Mouse (Mus musculus) stomach, postnatal 0 days (tissue): ENCODE data around the gene Ywhag. TPM values are rescaled to one million over a fixed set of nuclear protein-coding genes. Genes with fewer than 3 reads are reported as not detected.

Experiments used
- ATAC-seq: fragments of 200-750 bp; cut with Nextera tagmentation; 2 replicates; pipeline ENCODE4 v1.8.0; 2017; ENCODE audit not compliant: low FRiP score, low TSS enrichment
- DNase-seq: peaks from one replicate; pipeline ENCODE4 v3.0.0-alpha.2; 2016; ENCODE audit warnings: low spot score
- H3K27ac ChIP-seq: fragments of 300-500 bp; sonication (generic); replicated peaks from 2 replicates; pipeline ENCODE4 v1.5.1; 2014; ENCODE audit warnings: mild to moderate bottlenecking, control low read depth
- H3K27me3 ChIP-seq: fragments of 300-500 bp; sonication (generic); 2 replicates; pipeline ENCODE4 v1.6.1; 2014; ENCODE audit warnings: low read length; ENCODE audit not compliant: control insufficient read depth, insufficient read depth
- H3K36me3 ChIP-seq: fragments of 300-500 bp; sonication (generic); 2 replicates; pipeline ENCODE4 v1.6.1; 2014; ENCODE audit warnings: low read length, mixed read lengths; ENCODE audit not compliant: control insufficient read depth, insufficient read depth
- H3K4me1 ChIP-seq: fragments of 300-500 bp; sonication (generic); replicated peaks from 2 replicates; pipeline ENCODE4 v1.6.1; 2014; ENCODE audit warnings: antibody characterized with exemption; ENCODE audit not compliant: control insufficient read depth, insufficient read depth
- H3K4me2 ChIP-seq: fragments of 300-500 bp; sonication (generic); replicated peaks from 2 replicates; pipeline ENCODE4 v1.6.1; 2014; ENCODE audit warnings: low read depth, mild to moderate bottlenecking, control low read depth, moderate library complexity
- H3K4me3 ChIP-seq: fragments of 300-500 bp; sonication (generic); 2 replicates; pipeline ENCODE4 v1.5.1; 2014; ENCODE audit warnings: low read depth, low read length, control low read depth
- H3K9ac ChIP-seq: fragments of 300-500 bp; sonication (generic); 2 replicates; pipeline ENCODE4 v1.6.1; 2014; ENCODE audit warnings: mild to moderate bottlenecking, low read length, control low read depth, mixed read lengths
- H3K9me3 ChIP-seq: fragments of 300-500 bp; sonication (generic); 2 replicates; pipeline ENCODE4 v1.6.1; 2016; ENCODE audit warnings: low read length; ENCODE audit not compliant: control insufficient read depth
- CTCF ChIP-seq: IDR thresholded peaks from 2 replicates; pipeline ENCODE4 v1.5.1; 2016; ENCODE audit warnings: antibody characterized with exemption, low read depth, mild to moderate bottlenecking, moderate library complexity
- EP300 ChIP-seq: optimal IDR thresholded peaks from 2 replicates; pipeline ENCODE3; 2016; ENCODE audit warnings: antibody characterized with exemption
- WGBS: fragments of 180-500 bp; shearing (Covaris S2); extraction: QIAGEN DNeasy Blood & Tissue Kit; methylation state at CpG from one replicate; pipeline ENCODE4 v1.1.7; 2014; 5-methylcytosine and 5-hydroxymethylcytosine counted together
- polyA plus RNA-seq: library from polyadenylated mRNA; unstranded; fragments of >200 nt; fragmentation: Nextera tagmentation; extraction: Ambion mirVana; gene quantifications from 2 replicates; pipeline ENCODE4 v1.2.1, GENCODE M21; 2015

Ywhag gene
- polyA plus RNA-seq, 1 experiment from 2014 or later = 89.2 TPM

- H3K9ac ChIP-seq = no peak overlapping the region
- no peaks in the 10 kb centered on the region; the same call in 1 of the 2 replicates for H3K36me3 ChIP-seq
- H3K4me3 ChIP-seq = peak overlapping the region; percentile 93
Measured at GRCm38 (mm10) chr5:135935176-135935523, 734 bp upstream of the Ywhag start.

GRCm38 (mm10) chr5:135933900-135934441, 445 bp downstream of the Ywhag start:
- 0 out of 2 replicates have a peak, but pooled peaks cover 2% of the 10 kb centered on the region for H3K4me1 ChIP-seq
- TF ChIP-seq EP300 (no peak), CTCF (no peak)
- H3K9me3 ChIP-seq = no peaks in the 10 kb centered on the region
- peaks cover 4% of the 10 kb centered on the region; the same call in 1 of the 2 replicates for H3K36me3 ChIP-seq
- peak overlapping the region; percentile 93 for H3K4me3 ChIP-seq
- H3K27ac ChIP-seq = peak overlapping the region; percentile 99
- H3K4me2 ChIP-seq = peak overlapping the region; percentile 62
- no peaks in the 10 kb centered on the region for H3K27me3 ChIP-seq
- 0% methylated on average over 31 of the region's 35 CpGs for WGBS
- ATAC-seq = peak; percentile 76
- peak; percentile 61 for DNase-seq
- peak overlapping the region; percentile 84 for H3K9ac ChIP-seq

More at GRCm38 (mm10) chr5:135935176-135935523, 734 bp upstream of the Ywhag start:
- 0 out of 2 replicates have a peak, but pooled peaks cover 2% of the 10 kb centered on the region for H3K4me1 ChIP-seq
- ATAC-seq (peak; percentile 33), DNase-seq (no peak)
- H3K9me3 ChIP-seq = no peaks in the 10 kb centered on the region
- WGBS = 40% methylated on average over 7 of the region's 7 CpGs
- H3K27me3 ChIP-seq = no peaks in the 10 kb centered on the region
- H3K4me2 ChIP-seq = peak overlapping the region; percentile 49
- H3K27ac ChIP-seq = peak overlapping the region; percentile 99
- TF ChIP-seq CTCF (no peak), EP300 (no peak)

GRCm38 (mm10) chr5:135933222-135933899, 1.1 kb downstream of the Ywhag start:
- Histone ChIP-seq H3K9me3 (no peaks in the 10 kb centered on the region), H3K9ac (peak overlapping the region; percentile 84), H3K4me2 (peak overlapping the region; percentile 62), H3K27me3 (no peaks in the 10 kb centered on the region), H3K27ac (peak overlapping the region; percentile 99), H3K4me1 (0 out of 2 replicates have a peak, but pooled peaks cover 2% of the 10 kb centered on the region), H3K36me3 (peaks cover 4% of the 10 kb centered on the region; the same call in 1 of the 2 replicates), H3K4me3 (peak overlapping the region; percentile 93)
- DNase-seq (no peak), ATAC-seq (no peak)
- TF ChIP-seq EP300 (no peak), CTCF (no peak)
- 4% methylated on average over 11 of the region's 12 CpGs for WGBS

- Histone ChIP-seq H3K4me1 (0 out of 2 replicates have a peak, but pooled peaks cover 2% of the 10 kb centered on the region), H3K27me3 (no peaks in the 10 kb centered on the region), H3K27ac (no peak overlapping the region), H3K9ac (no peak overlapping the region), H3K4me2 (no peak overlapping the region), H3K9me3 (no peaks in the 10 kb centered on the region), H3K36me3 (peaks cover 4% of the 10 kb centered on the region; the same call in 1 of the 2 replicates), H3K4me3 (no peak overlapping the region)
- TF ChIP-seq CTCF = no peak
- TF ChIP-seq EP300 = no peak
- WGBS = 77% methylated on average over 2 of the region's 2 CpGs
- DNase-seq (peak; percentile 45), ATAC-seq (no peak)
Measured at GRCm38 (mm10) chr5:135932359-135932758, 2.1 kb downstream of the Ywhag start.

- H3K27me3 ChIP-seq = no peaks in the 10 kb centered on the region
- H3K4me1 ChIP-seq = 0 out of 2 replicates have a peak, but pooled peaks cover 2% of the 10 kb centered on the region
- H3K4me2 ChIP-seq = no peak overlapping the region
- H3K9me3 ChIP-seq = no peaks in the 10 kb centered on the region
- no peak overlapping the region for H3K4me3 ChIP-seq
- H3K27ac ChIP-seq = no peak overlapping the region
- DNase-seq = no peak
- 85% methylated on average over 9 of the region's 9 CpGs for WGBS
- no peak for ATAC-seq
- no peak for TF ChIP-seq CTCF
- no peak for TF ChIP-seq EP300
- peaks cover 4% of the 10 kb centered on the region; the same call in 1 of the 2 replicates for H3K36me3 ChIP-seq
- H3K9ac ChIP-seq = no peak overlapping the region
Measured at GRCm38 (mm10) chr5:135931526-135931925, 2.9 kb downstream of the Ywhag start.
